Mouse (Mus musculus) cerebellum, adult 11-12 months (tissue): ENCODE results near the gene Zdhhc1.

Source experiments
- DNase-seq: peaks from one replicate; pipeline ENCODE4 v3.0.0; 2022

Gene Zdhhc1

DNA sequence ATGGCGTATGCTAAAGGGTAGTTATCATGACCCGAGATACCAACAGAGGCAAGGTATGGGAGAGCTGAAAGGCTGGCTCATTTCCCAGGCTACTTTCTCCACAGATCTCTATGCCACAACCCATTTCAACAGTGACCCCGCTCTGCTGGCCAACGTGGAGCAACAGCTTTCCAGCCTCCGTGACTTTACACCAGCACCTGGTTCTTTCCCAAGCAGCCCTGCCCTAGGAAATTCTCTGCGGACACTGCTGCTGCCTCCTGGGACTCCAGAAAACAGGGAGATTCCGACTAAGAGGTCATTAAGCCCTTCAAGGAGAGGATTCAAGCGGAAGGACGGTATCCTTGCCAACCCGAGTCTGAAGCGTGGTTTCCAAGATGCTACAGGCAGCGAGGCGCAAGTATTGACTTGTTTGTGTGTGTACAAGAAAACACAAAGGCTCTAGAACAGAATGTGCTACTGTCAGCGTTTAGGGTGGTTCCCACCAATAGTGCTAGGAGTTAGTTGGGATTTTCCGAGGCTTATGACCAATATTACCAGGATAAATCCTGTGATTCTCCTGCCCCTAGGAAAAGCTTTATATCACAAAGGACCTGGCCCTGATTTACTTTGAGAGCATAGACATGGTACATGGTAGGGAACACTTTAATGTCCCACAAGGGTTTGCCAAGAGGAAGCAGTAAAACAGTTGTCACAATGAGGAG lies 44.6 kb downstream of the Zdhhc1 start:
- no peak for DNase-seq

DNA sequence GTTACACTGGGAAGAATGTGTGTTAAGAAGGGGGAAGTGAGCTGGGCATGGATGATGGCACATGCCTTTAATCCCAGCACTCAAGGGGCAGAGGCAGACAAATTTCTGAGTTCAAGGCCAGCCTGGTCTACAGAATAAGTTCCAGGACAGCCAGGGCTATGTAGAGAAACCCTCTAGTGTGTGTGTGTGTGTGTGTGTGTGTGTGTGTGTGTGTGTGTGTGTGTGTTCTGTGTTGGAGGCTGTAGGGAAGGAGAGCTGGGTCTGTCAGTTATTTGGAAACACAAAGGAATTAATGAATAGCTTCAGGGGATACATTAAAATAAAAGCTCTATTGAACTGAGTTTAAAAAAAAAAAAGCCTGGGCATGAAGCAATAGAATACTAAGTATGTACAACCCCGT lies 45.7 kb downstream of the Zdhhc1 start:
- DNase-seq: no peak

DNA sequence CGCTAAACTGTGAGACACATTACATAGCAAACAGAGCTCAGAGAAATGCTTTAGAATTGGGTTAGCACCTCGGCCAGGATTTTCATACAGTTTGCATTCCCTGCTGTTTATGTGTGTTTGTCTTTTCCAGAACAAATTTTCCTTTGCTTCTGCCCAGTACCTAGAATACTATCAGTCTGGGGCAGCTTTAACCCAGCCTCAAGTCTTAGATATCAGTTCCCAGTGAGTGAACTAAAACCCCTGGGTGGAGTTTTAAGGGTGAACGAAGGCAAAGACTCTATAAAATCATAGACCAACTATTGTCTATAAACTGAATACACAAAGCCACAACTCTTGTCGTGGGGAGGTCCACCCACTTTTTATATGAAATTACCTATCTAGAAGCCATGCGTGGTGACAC lies 48.1 kb downstream of the Zdhhc1 start:
- no peak for DNase-seq

DNA sequence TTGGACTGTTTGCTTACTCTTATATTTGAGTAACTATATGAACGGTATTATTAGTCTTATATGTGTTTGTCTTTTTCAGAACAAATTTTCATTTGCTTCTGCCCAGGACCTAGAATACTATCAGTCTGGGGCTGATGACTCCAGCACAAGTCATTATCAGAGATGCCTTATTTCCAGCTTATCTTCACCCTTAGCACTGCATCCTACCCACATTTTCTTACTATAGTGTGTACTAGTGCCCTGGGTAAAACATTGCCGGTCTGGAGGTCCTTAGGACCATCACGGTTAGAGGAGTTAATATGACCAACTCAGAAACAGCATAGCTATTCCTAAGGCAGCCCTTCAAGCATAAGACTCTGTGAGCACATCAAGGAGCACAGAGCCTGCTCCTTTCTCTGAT lies 48.5 kb downstream of the Zdhhc1 start:
- DNase-seq: no peak

DNA sequence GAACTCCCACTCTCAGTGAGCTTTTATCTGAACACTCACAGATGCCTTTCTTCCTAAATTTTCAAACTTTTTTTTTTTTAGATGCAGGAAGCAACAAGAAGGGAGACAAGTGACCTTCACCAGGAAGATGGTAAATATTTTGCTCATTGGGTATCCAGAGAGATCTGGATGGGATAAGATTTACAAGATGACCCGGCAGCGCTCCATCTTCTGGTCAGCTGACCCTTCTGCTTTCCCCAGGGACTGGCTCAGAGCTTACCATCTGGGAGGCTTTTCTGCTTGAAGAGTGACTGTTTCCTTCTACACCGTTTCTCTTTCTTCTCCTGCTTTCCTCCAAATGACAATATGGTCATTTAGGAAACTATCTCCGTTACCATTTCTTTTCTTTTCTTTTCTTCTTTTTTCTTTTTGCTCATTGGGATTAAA lies 50.6 kb downstream of the Zdhhc1 start:
- DNase-seq: no peak

DNA sequence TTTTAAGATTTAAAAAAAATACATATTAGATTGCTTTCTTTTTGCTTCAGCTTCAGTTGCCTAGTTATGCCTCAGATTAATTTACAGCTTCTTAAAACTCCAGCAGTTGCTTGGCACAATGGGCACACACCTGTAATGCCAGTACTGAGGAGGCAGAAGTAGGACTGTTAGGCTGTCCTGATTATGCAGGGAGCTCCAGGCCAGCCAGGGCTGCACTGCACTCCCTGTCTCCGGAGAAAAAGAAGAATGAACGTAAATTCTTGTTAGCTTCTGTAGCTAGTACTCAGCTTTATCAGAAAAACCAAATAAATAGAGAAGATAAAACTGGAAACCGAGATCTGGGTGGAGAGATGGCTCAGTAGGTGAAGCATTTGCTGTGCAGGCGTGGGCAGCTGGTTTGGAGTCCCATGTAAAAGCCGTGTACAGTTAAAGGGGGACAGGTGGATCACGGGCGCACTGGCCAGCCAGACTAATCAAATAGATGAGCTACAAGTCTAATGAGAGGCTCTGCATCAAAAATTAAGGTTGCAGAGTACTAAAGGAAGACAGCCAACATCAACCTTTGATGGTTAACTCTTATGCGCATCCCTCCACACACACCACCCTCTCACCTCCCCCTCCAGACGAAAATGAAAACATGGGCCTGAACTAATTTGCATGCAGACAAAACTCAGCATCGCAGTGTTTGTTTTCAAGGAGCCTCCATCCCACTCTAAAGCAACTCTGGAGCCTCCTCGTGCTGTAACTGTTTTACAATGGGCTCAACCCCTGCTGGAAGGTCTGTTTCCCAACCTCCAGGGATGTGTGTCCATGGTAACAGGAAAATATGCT lies 51.2 kb downstream of the Zdhhc1 start:
- no peak for DNase-seq

DNA sequence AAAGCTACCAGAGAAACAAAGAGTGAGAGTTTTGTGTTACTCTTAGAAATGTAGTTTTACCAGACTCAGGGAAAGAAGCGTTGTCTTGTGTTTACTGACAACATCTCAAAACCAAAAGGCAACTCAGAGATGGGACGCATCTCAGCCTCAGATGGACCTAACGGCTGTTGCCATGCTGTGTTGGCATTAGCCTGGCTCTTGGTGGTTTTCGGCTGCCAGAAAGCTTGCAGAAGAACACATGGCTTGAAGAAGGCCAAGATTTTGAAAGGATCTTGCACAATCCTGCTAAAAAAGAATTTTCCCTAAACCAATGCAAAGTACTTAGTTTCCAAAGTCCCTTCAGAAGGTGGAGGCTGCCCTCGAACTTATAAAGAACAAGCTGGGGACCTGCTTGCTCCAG lies 54.0 kb downstream of the Zdhhc1 start:
- DNase-seq: no peak

DNA sequence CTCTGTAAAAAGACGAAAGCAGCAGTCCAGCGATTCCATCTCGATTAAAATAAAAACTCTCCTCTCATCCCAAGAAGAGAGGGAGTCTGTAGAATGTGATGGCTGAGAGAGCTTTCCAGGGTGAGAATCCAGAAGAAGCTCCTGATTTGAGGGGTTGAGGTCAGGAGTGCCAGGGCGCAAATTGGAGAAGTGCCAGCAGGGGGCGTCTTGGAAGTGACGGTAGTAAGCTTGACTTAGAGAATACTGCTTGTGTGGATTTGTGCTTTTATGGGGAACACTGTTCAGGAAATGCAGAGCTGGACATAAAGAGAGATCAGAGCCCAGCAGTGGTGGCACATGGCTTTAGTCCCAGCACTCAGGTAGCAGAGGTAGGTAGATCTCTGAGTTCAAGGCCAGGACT lies 55.3 kb downstream of the Zdhhc1 start:
- no peak for DNase-seq

DNA sequence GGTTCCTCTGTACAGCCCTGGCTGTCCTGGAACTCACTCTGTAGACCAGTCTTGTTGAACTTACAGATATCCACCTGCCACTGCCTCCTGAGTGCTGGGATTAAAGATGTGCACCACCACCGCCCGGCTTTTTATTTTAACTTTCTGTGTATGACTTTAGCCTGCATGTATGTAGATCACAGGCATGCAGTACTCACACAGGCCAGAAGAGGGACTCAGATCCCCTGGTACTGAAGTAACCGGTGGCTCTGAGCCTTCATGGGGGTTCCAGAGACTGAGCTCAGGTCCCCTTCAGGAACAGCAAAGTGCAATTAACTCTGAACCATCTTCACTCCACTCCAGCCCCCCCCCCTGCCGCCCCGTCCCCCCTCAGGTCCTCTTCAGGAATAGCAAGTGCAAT lies 57.8 kb downstream of the Zdhhc1 start:
- DNase-seq: no peak

DNA sequence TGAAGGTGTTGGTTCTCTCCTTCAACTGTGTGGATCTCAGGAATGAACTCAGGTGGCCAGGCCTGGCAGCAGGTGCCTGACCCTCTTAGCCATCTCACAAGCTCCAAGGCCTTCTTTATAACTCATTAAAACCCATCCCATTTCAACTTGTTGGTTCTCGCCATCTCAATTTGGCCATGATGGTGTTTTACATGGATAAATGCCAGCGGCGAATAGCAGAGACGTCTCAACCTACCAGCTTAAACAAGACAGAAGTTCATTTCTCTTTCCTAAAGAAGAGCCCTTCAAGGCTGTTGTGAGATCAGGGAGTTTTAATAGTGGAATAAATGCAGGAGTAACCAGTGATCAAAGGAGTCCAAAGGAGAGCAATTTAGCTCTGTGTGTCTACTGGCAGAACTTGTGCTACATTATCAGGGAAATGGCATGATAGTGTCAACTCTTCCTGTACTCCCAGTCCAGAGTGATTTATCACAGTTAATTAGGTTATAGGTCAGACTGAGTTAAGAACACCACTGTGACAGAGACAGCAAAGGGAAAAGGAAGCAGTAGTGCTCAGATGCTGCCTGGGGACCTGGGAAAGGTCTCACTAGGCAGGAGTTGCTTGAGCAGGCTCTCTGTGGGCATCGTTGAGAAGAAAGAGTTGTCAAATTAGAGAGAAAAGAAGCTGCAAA lies 59.5 kb downstream of the Zdhhc1 start:
- no peak for DNase-seq

DNA sequence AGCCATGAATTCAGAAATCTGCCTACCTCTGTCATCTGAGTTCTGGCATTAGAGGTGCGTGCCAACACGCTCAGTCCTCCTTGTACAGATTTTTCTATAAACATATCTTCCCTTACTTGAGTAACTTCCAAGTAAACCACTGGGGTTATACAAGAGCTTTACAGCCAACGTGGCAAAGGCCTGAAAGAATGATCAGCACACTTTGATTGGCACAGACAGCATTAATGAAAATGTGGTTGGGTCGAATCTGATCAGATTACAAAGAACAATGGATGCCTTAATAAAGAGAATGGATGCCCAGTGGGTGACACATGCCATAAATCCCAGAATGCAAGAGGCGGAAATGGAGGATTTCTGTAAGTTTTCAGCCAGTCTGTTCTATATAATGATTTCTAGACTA lies 60.5 kb downstream of the Zdhhc1 start:
- no peak for DNase-seq

DNA sequence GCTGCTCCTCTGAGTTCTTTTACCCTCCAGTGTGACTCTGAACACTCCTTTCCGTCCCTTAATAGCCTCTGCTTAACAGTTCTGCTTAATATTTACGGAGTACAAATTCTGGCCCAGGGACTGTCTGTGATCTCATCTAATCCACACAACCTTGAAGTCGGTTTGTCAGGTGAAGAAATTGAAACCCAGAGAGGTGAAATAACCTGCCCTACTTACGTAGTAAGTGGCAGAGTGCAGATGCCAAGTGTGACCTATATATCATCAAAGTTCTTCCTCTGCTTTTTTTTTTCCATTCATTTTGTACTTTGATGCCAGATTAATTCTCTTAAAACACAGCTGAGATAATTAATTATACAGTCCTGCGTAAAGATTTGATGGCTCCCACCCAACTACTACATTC lies 62.6 kb downstream of the Zdhhc1 start:
- no peak for DNase-seq

DNA sequence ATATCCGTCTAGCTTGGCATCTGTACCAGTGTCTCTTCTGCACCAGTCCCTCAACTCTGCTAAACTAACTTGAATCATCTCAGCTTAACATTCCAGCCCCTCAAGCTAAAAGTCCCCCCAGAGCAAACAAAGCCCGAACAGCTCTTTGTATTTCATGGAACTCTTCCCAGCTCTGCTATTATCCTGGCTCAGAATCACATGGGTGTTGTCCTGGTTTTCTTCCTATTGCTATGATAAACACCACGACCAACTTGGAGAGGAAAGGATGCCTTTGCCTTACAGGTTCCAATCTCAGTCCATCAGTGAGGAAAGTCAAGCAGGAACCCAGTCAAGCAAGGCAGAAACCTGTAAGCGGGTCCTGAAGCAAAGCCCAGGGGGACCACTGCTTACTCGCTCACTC lies 63.2 kb downstream of the Zdhhc1 start:
- no peak for DNase-seq

DNA sequence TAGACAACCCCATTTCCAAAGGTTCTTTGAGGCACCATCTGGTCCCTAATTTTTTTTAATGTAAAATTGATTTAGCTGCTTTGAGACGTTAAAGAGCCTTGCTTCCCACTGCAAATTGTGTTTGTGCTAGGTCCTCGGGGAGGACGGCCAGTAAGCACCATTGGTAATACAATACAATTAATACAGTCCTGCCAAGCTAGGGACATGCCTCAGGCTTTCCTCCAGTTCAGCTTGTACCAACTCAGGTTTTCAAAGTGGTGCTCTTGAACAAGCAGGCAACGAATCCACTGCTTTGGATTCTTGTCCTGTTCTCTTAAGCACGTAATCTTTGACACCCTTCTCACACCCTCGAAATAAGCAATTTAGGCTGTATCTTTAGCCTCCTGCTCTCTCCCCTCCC lies 63.7 kb downstream of the Zdhhc1 start:
- DNase-seq: no peak

DNA sequence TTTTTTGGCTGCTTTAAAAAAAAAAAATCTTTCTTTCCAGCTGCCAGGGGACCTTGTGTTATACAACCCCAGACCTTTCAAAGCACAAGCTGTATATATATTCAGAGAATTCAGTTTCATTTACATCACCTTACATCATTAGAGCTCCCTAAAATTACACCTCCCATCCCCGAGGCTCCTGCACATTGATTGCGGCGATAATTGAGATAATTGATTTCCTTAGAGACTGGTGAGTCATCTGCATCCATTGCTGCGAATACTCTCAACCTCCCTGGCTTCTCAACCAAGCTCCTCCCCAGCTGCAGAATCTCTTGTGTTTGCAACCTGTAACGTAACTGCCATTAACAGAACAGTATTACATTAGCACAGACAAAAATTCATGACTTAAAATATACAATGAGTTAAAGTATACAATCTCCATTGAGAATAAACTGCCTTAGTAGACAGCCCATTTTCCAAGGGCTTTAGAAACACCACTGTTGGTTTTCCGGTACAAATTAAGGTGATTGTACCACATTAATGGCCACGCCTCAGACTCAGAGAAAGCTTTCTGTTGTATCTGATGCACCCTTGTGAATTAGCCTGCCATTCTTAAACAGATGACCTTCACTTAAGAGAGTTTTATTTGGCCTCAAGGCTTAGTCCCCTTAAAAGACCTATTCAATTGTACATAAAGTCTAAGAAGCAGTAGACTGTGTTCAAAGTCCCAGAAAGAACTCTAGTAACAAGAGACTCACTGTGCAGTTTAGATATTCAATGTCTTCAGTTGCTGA lies 64.8 kb downstream of the Zdhhc1 start:
- DNase-seq: no peak

DNA sequence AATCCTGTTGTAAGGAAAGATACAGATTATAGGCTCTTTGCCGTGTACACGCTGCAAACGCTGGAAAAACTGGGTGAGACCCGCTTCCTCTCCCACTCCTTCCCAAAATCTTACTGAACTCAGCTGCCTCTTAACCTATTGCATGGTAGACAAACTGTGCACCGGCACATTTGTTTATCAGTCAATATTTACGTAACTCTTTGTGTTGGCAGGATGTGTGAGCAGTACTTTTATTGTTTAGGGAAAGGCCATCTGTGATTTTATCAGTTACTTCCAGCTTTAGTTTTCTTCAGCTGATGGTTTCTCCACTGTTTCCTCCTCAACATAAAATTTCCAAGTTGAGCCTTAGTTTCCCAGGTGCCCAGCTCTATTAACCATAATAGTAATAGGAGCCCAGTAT lies 69.8 kb downstream of the Zdhhc1 start:
- DNase-seq: no peak
